Comparison of ENCODE assay signal across 23 mouse cellular contexts in the genomic region with DNA sequence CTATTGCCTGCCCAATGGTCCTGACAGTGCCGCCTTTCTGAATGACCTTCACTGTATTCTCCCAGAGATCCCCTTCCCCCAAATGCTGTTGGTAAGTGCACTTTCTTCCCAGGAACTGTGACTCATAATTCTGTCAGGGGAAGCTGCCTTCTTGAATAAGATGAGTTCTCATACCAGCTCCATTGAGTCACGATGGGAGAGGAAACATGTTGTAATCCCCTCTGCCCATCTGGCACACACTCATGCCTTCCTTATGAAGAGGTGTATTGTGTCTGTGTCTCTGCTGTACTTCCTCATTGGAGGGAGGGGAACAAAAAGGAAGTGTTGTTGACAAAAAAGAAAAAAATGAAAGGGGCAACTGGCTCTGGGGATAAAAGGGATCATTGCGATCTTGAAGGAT. TPM values are rescaled to one million over a fixed set of nuclear protein-coding genes. Genes with fewer than 3 reads are reported as not detected.
DNase-seq lines count a peak whose midpoint lies in the region; ATAC-seq and TF ChIP-seq lines count a peak whose summit lies in the region.
"Had no signal": no experiment of that assay in that cellular context is flagged by ENCODE, and none has a peak within 500 bp of the region (broad histone marks: within the 10 kb centered on the region; RNA-seq: fewer than 3 reads in every experiment).

No protein-coding gene starts in this region.

- in situ Hi-C loops in Patski (cut with MboI; ENCODE audit: low pct_unique_long_range_greater_than_20kb): no loop called here

- 85% methylated on average over 3 of the region's 3 CpGs for WGBS in neural tube, embryonic 15.5 days

- H3K9ac ChIP-seq in neural tube, embryonic 15.5 days (replicated peaks): no peak overlapping the region
- H3K9ac ChIP-seq: embryonic facial prominence, embryonic 12.5 days; forebrain, postnatal 0 days; hindbrain, embryonic 13.5 days; liver, embryonic 14.5 days had no signal

- no peaks in the 10 kb centered on the region for H3K9me3 ChIP-seq in neural tube, embryonic 15.5 days (replicated peaks)
- H3K9me3 ChIP-seq: embryonic facial prominence, embryonic 12.5 days; forebrain, embryonic 10.5 days; hindbrain, embryonic 13.5 days; midbrain, embryonic 10.5 days had no signal

- no peaks in the 10 kb centered on the region for H3K27me3 ChIP-seq in Patski
- no peaks in the 10 kb centered on the region for H3K27me3 ChIP-seq in neural tube, embryonic 15.5 days (replicated peaks)
- H3K27me3 ChIP-seq: embryonic facial prominence, embryonic 12.5 days; hindbrain, embryonic 13.5 days had no signal

- no peak overlapping the region for H3K4me3 ChIP-seq in neural tube, embryonic 15.5 days (replicated peaks)
- H3K4me3 ChIP-seq: embryonic facial prominence, embryonic 12.5 days; forebrain, embryonic 10.5 days; hindbrain, embryonic 13.5 days; midbrain, embryonic 10.5 days had no signal

- no peak for TF ChIP-seq CTCF in Patski (IDR thresholded peaks at IDR 0.05)

- no peaks in the 10 kb centered on the region for H3K36me3 ChIP-seq in neural tube, embryonic 15.5 days
- H3K36me3 ChIP-seq: embryonic facial prominence, embryonic 12.5 days; forebrain, embryonic 10.5 days; hindbrain, embryonic 13.5 days; midbrain, embryonic 10.5 days had no signal

- peak; percentile 71 for ATAC-seq in Patski
- peak; percentile 100 for ATAC-seq in granulocyte monocyte progenitor cell, adult 5-6 weeks (replicated peaks; ENCODE audit: poor library complexity, severe bottlenecking)
- ATAC-seq in neural tube, embryonic 15.5 days (ENCODE audit: low FRiP score): no peak
- ATAC-seq: forebrain, postnatal 0 days; inflammation-experienced regulatory T-cells, adult 6 months had no signal

- H3K4me1 ChIP-seq in neural tube, embryonic 15.5 days: no peaks in the 10 kb centered on the region
- H3K4me1 ChIP-seq: embryonic facial prominence, embryonic 12.5 days; forebrain, embryonic 10.5 days; hindbrain, embryonic 13.5 days; midbrain, embryonic 10.5 days had no signal

- POLR2A ChIA-PET in Patski (lab: Charles Lee): no interaction called here

- no peak overlapping the region for H3K4me2 ChIP-seq in neural tube, embryonic 15.5 days
- H3K4me2 ChIP-seq: embryonic facial prominence, embryonic 12.5 days; heart, embryonic 11.5 days; hindbrain, embryonic 13.5 days had no signal

- CTCF ChIA-PET in Patski (lab: Charles Lee): no interaction called here

- peak; percentile 25 to 26 for DNase-seq in layer of hippocampus, adult 8-10 months (ENCODE audit: low spot score in 2 of 2)
- DNase-seq in layer of hippocampus, adult 9-10 months (ENCODE audit: low spot score): no peak
- DNase-seq in 416B (ENCODE audit: low read depth) (peak; percentile 54), Patski (ENCODE audit: low read depth, low spot score) (peak; percentile 51)
- no peak for DNase-seq in cerebellum, adult 11-12 months
- DNase-seq in adrenal gland, postnatal 4 days (ENCODE audit: low spot score in 2 of 2): no peak
- DNase-seq: adrenal gland, adult 2 months; cerebellum, adult 2 months; forebrain, postnatal 0 days; heart, postnatal 14 days; kidney, adult 2 months; kidney, postnatal 14 days; lung, postnatal 10 days; thymus, postnatal 14 days had no signal

- no peak overlapping the region for H3K27ac ChIP-seq in neural tube, embryonic 15.5 days (replicated peaks)
- H3K27ac ChIP-seq: embryonic facial prominence, embryonic 12.5 days; forebrain, embryonic 10.5 days; hindbrain, embryonic 13.5 days; liver, embryonic 14.5 days; midbrain, embryonic 10.5 days had no signal

RNA-seq across cellular contexts. Expression of gene Il1rap, which starts 44.6 kb away (rescaled TPM):
- total RNA-seq in layer of hippocampus, adult 8-10 months (2022): 10 to 100 TPM; 59.4 to 67.3 (median 60.2) TPM
- 14.3 TPM for polyA plus RNA-seq in Patski (2021)
- total RNA-seq in granulocyte monocyte progenitor cell, adult 5-6 weeks (2014; fragmentation: Nextera tagmentation): 12.0 and 12.8 TPM in 2 replicates
- 18.9 and 20.3 TPM in 2 replicates for total RNA-seq in granulocyte monocyte progenitor cell, adult 5-6 weeks (2017)
- 10 to 100 TPM; 14.4 to 18.8 TPM for total RNA-seq in adrenal gland, postnatal 4 days (2021)
- 12.3 and 13.7 TPM in 2 replicates for polyA plus RNA-seq in neural tube, embryonic 15.5 days (2015; fragmentation: Nextera tagmentation; extraction: Ambion mirVana)

Comparison
In these comparisons a context has a peak if more than half of its experiments do, and no peak if none do; other contexts are left out.
1. DNase-seq: peak in layer of hippocampus, adult 8-10 months (2 of 2), 416B (single experiment) and Patski (single experiment); none in layer of hippocampus, adult 9-10 months (single experiment), cerebellum, adult 11-12 months (single experiment) and adrenal gland, postnatal 4 days (0 of 2).